Mouse (Mus musculus): ENCODE measurements around the gene Cldn4. TPM values are rescaled to one million over a fixed set of nuclear protein-coding genes. Genes with fewer than 3 reads are reported as not detected.

Cldn4 gene
- 4.2 and 6.1 TPM in 2 replicates for polyA plus RNA-seq (2016; fragmentation: Nextera tagmentation; extraction: Ambion mirVana)

DNA sequence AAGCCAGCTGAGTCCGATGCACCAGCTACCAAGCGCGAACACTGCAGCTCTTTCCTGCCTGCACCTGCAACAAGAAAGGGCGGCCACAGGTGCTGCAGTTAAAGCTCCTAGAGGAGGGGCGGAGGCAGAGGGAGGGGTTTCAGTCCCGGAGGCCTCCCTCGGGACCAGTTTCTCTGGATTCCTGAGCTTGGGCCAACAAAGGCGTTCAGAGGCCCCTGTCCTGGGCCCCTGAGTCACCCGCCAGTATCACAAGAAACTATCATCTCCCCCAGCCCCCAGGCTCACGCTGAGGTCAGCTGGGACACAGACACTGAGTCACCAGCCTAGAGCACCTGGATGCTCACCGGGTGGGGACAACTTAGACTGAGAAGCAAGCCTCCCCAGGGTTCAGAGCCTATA lies at the start of gene Cldn4:
Gene Cldn4 (minus strand): TSS at position 78 of the 399 bp plus-strand sequence.
- Histone ChIP-seq H3K4me1 (peaks cover 9% of the 10 kb centered on the region), H3K4me2 (replicated peaks) (peak within 1 kb of the TSS; percentile 33; the same call in 1 of the 2 replicates), H3K4me3 (peak within 1 kb of the TSS; percentile 15), H3K27ac (no peak within 1 kb of the TSS), H3K36me3 (no peaks in the 10 kb centered on the region), H3K9me3 (replicated peaks) (no peaks in the 10 kb centered on the region), H3K27me3 (peaks cover 41% of the 10 kb centered on the region), H3K9ac (peak within 1 kb of the TSS; percentile 35)
- ATAC-seq (ENCODE audit: low FRiP score) = no peak
- WGBS = 12% methylated on average over 11 of the region's 11 CpGs

DNA sequence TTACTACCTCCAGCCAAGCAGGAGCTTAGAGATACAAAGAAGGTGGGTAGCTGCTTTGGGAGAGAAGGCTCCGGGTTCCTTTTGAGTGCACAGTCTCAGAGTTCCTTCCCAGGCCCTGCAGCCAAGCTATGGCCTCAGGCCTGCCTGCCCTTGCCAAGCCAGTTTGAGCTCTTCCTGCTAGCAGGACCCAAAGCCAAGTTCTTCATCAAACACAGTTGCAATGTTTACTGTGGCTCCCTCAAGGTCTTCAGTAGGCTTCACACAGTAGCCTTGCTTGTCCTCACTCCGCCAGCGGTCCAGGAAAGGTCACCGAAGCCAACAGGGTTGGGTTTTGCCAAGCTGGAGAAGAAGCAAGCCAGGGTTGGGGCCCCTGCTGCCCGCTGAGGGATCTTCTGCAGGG lies 45.8 kb upstream of the Cldn4 start:
- Histone ChIP-seq H3K27me3 (peaks cover 27% of the 10 kb centered on the region), H3K4me3 (no peak overlapping the region), H3K4me2 (replicated peaks) (no peak overlapping the region), H3K9me3 (replicated peaks) (no peaks in the 10 kb centered on the region), H3K9ac (no peak overlapping the region), H3K36me3 (no peaks in the 10 kb centered on the region), H3K27ac (no peak overlapping the region), H3K4me1 (0 out of 2 replicates have a peak, but pooled peaks cover under 1% of the 10 kb centered on the region)
- ATAC-seq (ENCODE audit: low FRiP score) = no peak
- 87% methylated on average over 5 of the region's 5 CpGs for WGBS

- no peaks in the 10 kb centered on the region for H3K9me3 ChIP-seq (replicated peaks)
- H3K4me3 ChIP-seq = no peak overlapping the region
- 68% methylated on average over 6 of the region's 6 CpGs for WGBS
- H3K4me1 ChIP-seq = peaks cover 19% of the 10 kb centered on the region
- H3K9ac ChIP-seq = no peak overlapping the region
- H3K27ac ChIP-seq = no peak overlapping the region
- H3K4me2 ChIP-seq (replicated peaks) = no peak overlapping the region
- H3K27me3 ChIP-seq = peaks cover 56% of the 10 kb centered on the region
- no peaks in the 10 kb centered on the region for H3K36me3 ChIP-seq
- no peak for ATAC-seq (ENCODE audit: low FRiP score)
Observed at GRCm38 (mm10) chr5:134989741-134990140, 43.0 kb upstream of the Cldn4 start.

- Histone ChIP-seq H3K27me3 (peaks cover 61% of the 10 kb centered on the region), H3K9me3 (replicated peaks) (no peaks in the 10 kb centered on the region), H3K27ac (no peak overlapping the region), H3K9ac (no peak overlapping the region), H3K4me1 (peaks cover 22% of the 10 kb centered on the region), H3K4me2 (replicated peaks) (no peak overlapping the region), H3K36me3 (no peaks in the 10 kb centered on the region), H3K4me3 (no peak overlapping the region)
- no peak for ATAC-seq (ENCODE audit: low FRiP score)
- WGBS = 73% methylated on average over 11 of the region's 11 CpGs
Observed at GRCm38 (mm10) chr5:134989166-134989565, 42.4 kb upstream of the Cldn4 start.

GRCm38 (mm10) chr5:134986298-134987268 lies 39.8 kb upstream of the Cldn4 start:
- peak overlapping the region; percentile 39; the same call in 1 of the 2 replicates for H3K9ac ChIP-seq
- no peaks in the 10 kb centered on the region for H3K36me3 ChIP-seq
- WGBS = 4% methylated on average over 79 of the region's 79 CpGs
- H3K27me3 ChIP-seq = peaks cover 62% of the 10 kb centered on the region
- no peak for ATAC-seq (ENCODE audit: low FRiP score)
- no peaks in the 10 kb centered on the region for H3K9me3 ChIP-seq (replicated peaks)
- no peak overlapping the region for H3K27ac ChIP-seq
- peak overlapping the region; percentile 22 for H3K4me3 ChIP-seq
- peak overlapping the region; percentile 43 for H3K4me2 ChIP-seq (replicated peaks)
- peaks cover 24% of the 10 kb centered on the region for H3K4me1 ChIP-seq

DNA sequence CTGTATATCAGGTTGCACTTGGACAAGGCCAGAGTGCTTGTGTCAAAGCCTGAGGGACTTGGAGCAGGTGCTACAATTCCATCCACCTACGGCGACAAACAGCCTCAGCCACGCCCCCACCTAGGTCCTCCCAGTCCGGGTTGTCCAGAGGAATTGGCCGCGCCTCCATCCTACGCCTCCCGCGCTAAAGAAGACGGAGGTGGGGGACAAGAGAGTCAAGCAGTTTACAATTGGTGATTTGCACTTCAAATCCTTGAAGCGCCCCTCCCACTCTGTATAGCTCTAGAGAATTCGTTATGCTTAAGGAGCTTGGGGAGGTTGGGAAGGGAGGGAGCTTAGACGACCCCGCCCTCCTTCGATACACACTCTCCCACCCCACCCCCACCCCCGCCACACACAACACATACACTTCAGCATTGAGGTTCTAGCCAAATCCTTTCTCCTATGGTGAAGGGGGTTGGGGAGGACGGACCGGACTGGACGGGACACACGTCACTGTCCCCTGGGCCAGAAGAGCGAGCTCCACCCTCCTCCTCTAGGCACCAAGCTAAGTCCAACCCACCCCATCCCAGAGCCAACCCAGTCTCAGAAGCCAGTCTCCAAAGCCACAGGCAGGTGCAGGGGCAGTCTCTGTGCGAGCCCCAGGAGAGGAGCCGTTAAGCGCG lies 39.0 kb upstream of the Cldn4 start, which contains the start of gene Cldn3:
Gene Cldn3 (plus strand): TSS at position 582 of the 665 bp plus-strand sequence.
- Histone ChIP-seq H3K9me3 (replicated peaks) (no peaks in the 10 kb centered on the region), H3K36me3 (no peaks in the 10 kb centered on the region), H3K27me3 (peaks cover 62% of the 10 kb centered on the region), H3K27ac (no peak within 1 kb of the TSS), H3K4me1 (peaks cover 24% of the 10 kb centered on the region), H3K4me2 (replicated peaks) (peak within 1 kb of the TSS; percentile 43), H3K9ac (peak within 1 kb of the TSS; percentile 39; the same call in 1 of the 2 replicates), H3K4me3 (peak within 1 kb of the TSS; percentile 22)
- 0 out of 2 replicates have a peak, but pooled peaks have one; percentile 32 for ATAC-seq (ENCODE audit: low FRiP score)
- WGBS = 2% methylated on average over 25 of the region's 25 CpGs

GRCm38 (mm10) chr5:134983771-134984170 lies 37.0 kb upstream of the Cldn4 start:
- peaks cover 45% of the 10 kb centered on the region for H3K27me3 ChIP-seq
- no peak overlapping the region for H3K9ac ChIP-seq
- 12% methylated on average over 3 of the region's 3 CpGs for WGBS
- no peaks in the 10 kb centered on the region for H3K36me3 ChIP-seq
- no peak for ATAC-seq (ENCODE audit: low FRiP score)
- H3K4me1 ChIP-seq = peaks cover 24% of the 10 kb centered on the region
- H3K4me3 ChIP-seq = no peak overlapping the region
- no peak overlapping the region for H3K27ac ChIP-seq
- no peak overlapping the region for H3K4me2 ChIP-seq (replicated peaks)
- H3K9me3 ChIP-seq (replicated peaks) = no peaks in the 10 kb centered on the region

DNA sequence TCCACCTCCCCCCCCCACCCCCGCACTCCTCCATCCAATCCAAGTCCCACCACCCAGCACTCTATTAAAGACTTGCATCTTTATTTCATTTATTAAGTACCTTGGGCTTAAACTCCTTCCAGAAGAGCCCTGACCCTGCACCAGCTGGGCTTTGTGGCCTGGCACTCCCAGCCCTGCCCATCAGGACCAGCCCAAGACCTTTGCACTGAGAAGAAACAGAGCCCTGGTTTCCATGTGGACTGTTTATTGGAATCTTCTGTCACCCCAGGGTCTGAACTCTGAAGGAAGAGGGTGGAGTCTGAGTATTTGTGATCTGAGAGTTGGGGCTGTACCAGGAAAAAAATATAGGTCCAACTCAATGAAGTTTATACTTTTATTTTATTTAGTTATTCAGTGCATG lies 36.4 kb upstream of the Cldn4 start:
- H3K9ac ChIP-seq = no peak overlapping the region
- no peak overlapping the region for H3K4me3 ChIP-seq
- H3K4me1 ChIP-seq = peaks cover 24% of the 10 kb centered on the region
- peaks cover 40% of the 10 kb centered on the region for H3K27me3 ChIP-seq
- no peaks in the 10 kb centered on the region for H3K9me3 ChIP-seq (replicated peaks)
- H3K36me3 ChIP-seq = no peaks in the 10 kb centered on the region
- ATAC-seq (ENCODE audit: low FRiP score) = no peak
- WGBS = 90% methylated on average over 1 of the region's 1 CpGs
- no peak overlapping the region for H3K4me2 ChIP-seq (replicated peaks)
- no peak overlapping the region for H3K27ac ChIP-seq

GRCm38 (mm10) chr5:134981149-134981548 lies 34.4 kb upstream of the Cldn4 start:
- no peak for ATAC-seq (ENCODE audit: low FRiP score)
- Histone ChIP-seq H3K9ac (no peak overlapping the region), H3K27ac (no peak overlapping the region), H3K27me3 (peaks cover 20% of the 10 kb centered on the region), H3K4me2 (replicated peaks) (no peak overlapping the region), H3K9me3 (replicated peaks) (no peaks in the 10 kb centered on the region), H3K4me3 (no peak overlapping the region), H3K4me1 (peaks cover 13% of the 10 kb centered on the region), H3K36me3 (no peaks in the 10 kb centered on the region)
- 63% methylated on average over 10 of the region's 10 CpGs for WGBS

DNA sequence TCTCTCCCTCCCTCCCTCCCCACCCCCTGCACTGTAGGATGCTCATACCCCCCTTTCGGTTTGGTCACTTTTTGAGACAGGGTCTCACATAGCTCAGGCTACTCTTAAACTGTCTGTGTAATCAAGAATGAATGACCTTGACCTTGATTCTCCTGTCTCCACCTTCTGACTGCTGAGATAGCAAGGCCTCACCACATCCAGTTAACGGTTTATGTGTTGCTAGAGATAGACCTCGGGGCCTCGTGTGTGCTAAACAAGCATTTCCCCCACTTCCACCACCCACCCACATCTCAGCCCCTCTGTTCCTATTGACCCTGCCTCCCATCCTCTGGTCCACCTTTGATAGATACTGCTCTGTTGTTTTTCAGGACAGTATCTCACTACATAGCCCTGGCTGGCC lies 31.1 kb upstream of the Cldn4 start:
- Histone ChIP-seq H3K36me3 (no peaks in the 10 kb centered on the region), H3K4me3 (no peak overlapping the region), H3K4me2 (replicated peaks) (no peak overlapping the region), H3K9me3 (replicated peaks) (no peaks in the 10 kb centered on the region), H3K27ac (no peak overlapping the region), H3K9ac (no peak overlapping the region), H3K27me3 (0 out of 2 replicates have a peak, but pooled peaks cover 3% of the 10 kb centered on the region), H3K4me1 (no peaks in the 10 kb centered on the region)
- no peak for ATAC-seq (ENCODE audit: low FRiP score)
- WGBS = 91% methylated on average over 4 of the region's 4 CpGs

- Histone ChIP-seq H3K9ac (no peak overlapping the region), H3K27me3 (0 out of 2 replicates have a peak, but pooled peaks cover 3% of the 10 kb centered on the region), H3K4me1 (no peaks in the 10 kb centered on the region), H3K36me3 (no peaks in the 10 kb centered on the region), H3K4me2 (replicated peaks) (no peak overlapping the region), H3K27ac (no peak overlapping the region), H3K9me3 (replicated peaks) (no peaks in the 10 kb centered on the region), H3K4me3 (no peak overlapping the region)
- no peak for ATAC-seq (ENCODE audit: low FRiP score)
- WGBS = 84% methylated on average over 14 of the region's 14 CpGs
Observed at GRCm38 (mm10) chr5:134976577-134977250, 30.0 kb upstream of the Cldn4 start.

GRCm38 (mm10) chr5:134976164-134976563 lies 29.4 kb upstream of the Cldn4 start:
- Histone ChIP-seq H3K36me3 (no peaks in the 10 kb centered on the region), H3K27ac (no peak overlapping the region), H3K4me3 (no peak overlapping the region), H3K4me2 (replicated peaks) (no peak overlapping the region), H3K4me1 (no peaks in the 10 kb centered on the region), H3K27me3 (0 out of 2 replicates have a peak, but pooled peaks cover 3% of the 10 kb centered on the region), H3K9ac (no peak overlapping the region), H3K9me3 (replicated peaks) (no peaks in the 10 kb centered on the region)
- no peak for ATAC-seq (ENCODE audit: low FRiP score)
- WGBS = 96% methylated on average over 2 of the region's 2 CpGs
